Mouse (Mus musculus) heart, adult 2 months (tissue): ENCODE results near the gene Aip. TPM values are rescaled to one million over a fixed set of nuclear protein-coding genes. Genes with fewer than 3 reads are reported as not detected.

Experiments used
- DNase-seq, 2 experiments: peaks; one replicate each; pipeline ENCODE4 v3.0.0; 2021
- H3K27ac ChIP-seq: fragments of 200-600 bp; 2 replicates; pipeline ENCODE4 v1.8.1; 2022
- H3K27me3 ChIP-seq: fragments of 200-500 bp; 2 replicates; pipeline ENCODE4 v1.6.1; 2012; ENCODE audit warnings: mild to moderate bottlenecking, low read length, inconsistent platforms, mixed read lengths; ENCODE audit not compliant: control insufficient read depth, insufficient read depth
- H3K36me3 ChIP-seq: fragments of 200-500 bp; 2 replicates; pipeline ENCODE4 v1.6.1; 2012; ENCODE audit warnings: low read length, inconsistent platforms; ENCODE audit not compliant: control insufficient read depth, insufficient read depth
- H3K4me1 ChIP-seq: fragments of 200-500 bp; 2 replicates; pipeline ENCODE4 v1.6.1; 2011; ENCODE audit warnings: low read length; ENCODE audit not compliant: control insufficient read depth, insufficient read depth
- H3K4me3 ChIP-seq: fragments of 200-600 bp; 2 replicates; pipeline ENCODE4 v1.8.1; 2022
- H3K79me2 ChIP-seq: fragments of 200-500 bp; replicated peaks from 2 replicates; pipeline ENCODE4 v1.6.1; 2012; ENCODE audit warnings: mild to moderate bottlenecking, inconsistent platforms, low read length, moderate library complexity, mixed read lengths; ENCODE audit not compliant: control insufficient read depth, insufficient read depth
- H3K9ac ChIP-seq: fragments of 200-500 bp; 2 replicates; pipeline ENCODE4 v1.6.1; 2012; ENCODE audit warnings: low read depth, mild to moderate bottlenecking, control low read depth, inconsistent platforms, low read length, mixed read lengths
- CTCF ChIP-seq: fragments of 200-600 bp; IDR thresholded peaks from 2 replicates; pipeline ENCODE4 v1.8.1; 2022; ENCODE audit warnings: antibody characterized with exemption, mild to moderate bottlenecking, moderate library complexity
- EP300 ChIP-seq: fragments of 200-500 bp; IDR thresholded peaks from 2 replicates; pipeline ENCODE4 v1.6.1; 2011; ENCODE audit warnings: low read depth, low read length, control low read depth; ENCODE audit not compliant: insufficient read depth
- POLR2A ChIP-seq: fragments of 200-500 bp; IDR thresholded peaks from 2 replicates; pipeline ENCODE4 v1.6.1; 2011; ENCODE audit warnings: mild to moderate bottlenecking, low read depth, low read length, control low read depth; ENCODE audit not compliant: insufficient read depth
- WGBS: fragments of 180-500 bp; shearing (Covaris S2); methylation state at CpG from one replicate; pipeline ENCODE4 v1.1.7; 2018; 5-methylcytosine and 5-hydroxymethylcytosine counted together
- intact Hi-C: fragments of 180-260 bp; cut with DNase I; formaldehyde crosslinking; loops from one replicate; pipeline ENCODE4 v1.15.1; 2025
- polyA plus RNA-seq: library from polyadenylated mRNA; depleted of rRNA; stranded (reverse); fragments of >200 nt; gene quantifications from 2 replicates; pipeline ENCODE4 v1.2.3, GENCODE M21; 2012
- total RNA-seq, 2 experiments: library from RNA; stranded (reverse); gene quantifications; 2 replicates each; pipeline ENCODE4 v1.2.3; 2021

Gene Aip
- total and polyA plus RNA-seq, 3 experiments, result 55.1 to 69.4 (median 60.6) TPM

GRCm38 (mm10) chr19:4154437-4155222, 29.0 kb upstream of the Aip start:
- 63% methylated on average over 13 of the region's 13 CpGs for WGBS
- peaks cover 7% of the 10 kb centered on the region for H3K4me1 ChIP-seq
- DNase-seq, result no peak
- H3K27ac ChIP-seq, result no peak overlapping the region
- TF ChIP-seq CTCF, result no peak
- no peaks in the 10 kb centered on the region for H3K27me3 ChIP-seq
- H3K4me3 ChIP-seq, result no peak overlapping the region
- intact Hi-C loops, result no loop called here
- no peaks in the 10 kb centered on the region for H3K36me3 ChIP-seq
- H3K9ac ChIP-seq, result no peak overlapping the region
- no peaks in the 10 kb centered on the region for H3K79me2 ChIP-seq

DNA sequence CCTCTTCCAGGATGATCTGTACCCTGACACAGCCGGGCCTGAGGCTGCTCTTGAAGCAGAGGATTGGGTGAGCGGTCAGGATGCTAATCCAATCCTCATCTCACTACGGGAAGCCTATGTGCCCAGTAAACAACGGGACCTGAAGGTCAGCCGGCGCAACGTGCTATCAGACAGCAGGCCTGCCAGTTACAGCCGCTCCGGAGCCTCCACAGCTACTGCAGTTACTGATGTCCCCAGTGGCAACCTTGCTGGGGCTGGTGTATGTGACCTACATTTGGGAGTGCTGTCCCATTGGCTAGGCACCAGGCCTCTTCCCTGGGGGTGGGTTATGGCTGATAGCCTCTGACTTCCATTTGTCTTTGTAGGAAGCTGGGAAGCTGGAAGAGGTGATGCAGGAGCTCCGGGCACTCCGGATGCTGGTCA, 27.6 kb upstream of the Aip start, which contains the start of gene Ptprcap:
TSS of gene Ptprcap (plus strand) at position 373 of the 423 bp plus-strand sequence.
- H3K27ac ChIP-seq, result peak within 1 kb of the TSS; percentile 40; the same call in 1 of the 2 replicates
- peaks cover 7% of the 10 kb centered on the region for H3K4me1 ChIP-seq
- no peaks in the 10 kb centered on the region for H3K27me3 ChIP-seq
- no peaks in the 10 kb centered on the region for H3K36me3 ChIP-seq
- no peak within 1 kb of the TSS for H3K4me3 ChIP-seq
- intact Hi-C loops, result no loop called here
- 40% methylated on average over 11 of the region's 11 CpGs for WGBS
- TF ChIP-seq POLR2A (no peak), CTCF (no peak), EP300 (no peak)
- DNase-seq, result peak in 1 of 2 experiments; percentile 57
- no peak within 1 kb of the TSS for H3K9ac ChIP-seq
- H3K79me2 ChIP-seq, result no peaks in the 10 kb centered on the region

DNA sequence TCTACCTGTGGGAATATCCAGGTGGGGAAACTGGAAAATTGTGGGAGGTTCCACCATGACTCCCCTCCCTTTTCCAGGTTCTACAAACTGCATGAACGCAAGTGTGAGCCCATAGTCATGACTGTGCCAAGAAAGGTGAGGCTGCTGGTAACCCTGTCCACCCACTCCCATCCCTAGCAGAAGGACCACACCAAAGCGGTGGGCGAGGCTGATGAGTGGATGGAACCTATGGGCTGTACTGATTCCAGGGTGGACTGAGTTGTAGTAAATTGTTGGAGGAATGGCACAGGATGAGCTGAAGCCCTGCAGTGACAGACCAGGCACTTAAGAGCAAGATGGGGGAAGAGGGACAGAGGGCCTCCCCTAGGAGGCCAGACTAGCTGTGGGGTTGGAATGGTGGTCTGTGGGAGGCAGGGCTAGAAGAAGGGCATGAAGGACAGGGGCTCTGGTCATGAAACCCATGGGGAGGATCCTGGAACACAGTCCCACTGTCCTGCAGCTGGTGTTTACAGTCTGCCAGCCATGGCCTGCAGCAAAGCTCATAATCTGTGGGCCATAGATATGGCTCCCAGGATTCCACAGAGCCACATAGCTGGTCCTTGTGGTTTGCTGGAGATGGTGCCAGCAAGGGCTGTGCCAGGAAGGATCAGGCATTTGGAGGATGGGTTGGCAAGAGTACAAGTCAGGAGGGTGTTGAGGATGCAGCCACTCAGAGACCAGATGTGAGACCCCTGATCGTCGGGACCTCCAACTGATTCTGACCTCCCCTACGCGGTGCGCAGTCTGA, 27.0 kb upstream of the Aip start:
- no peaks in the 10 kb centered on the region for H3K36me3 ChIP-seq
- 80% methylated on average over 8 of the region's 8 CpGs for WGBS
- intact Hi-C loops, result no loop called here
- H3K79me2 ChIP-seq, result no peaks in the 10 kb centered on the region
- H3K4me1 ChIP-seq, result peaks cover 10% of the 10 kb centered on the region
- H3K27me3 ChIP-seq, result no peaks in the 10 kb centered on the region
- H3K4me3 ChIP-seq, result no peak overlapping the region
- H3K27ac ChIP-seq, result peak overlapping the region; percentile 40; the same call in 1 of the 2 replicates
- no peak for DNase-seq
- H3K9ac ChIP-seq, result no peak overlapping the region
- no peak for TF ChIP-seq POLR2A

DNA sequence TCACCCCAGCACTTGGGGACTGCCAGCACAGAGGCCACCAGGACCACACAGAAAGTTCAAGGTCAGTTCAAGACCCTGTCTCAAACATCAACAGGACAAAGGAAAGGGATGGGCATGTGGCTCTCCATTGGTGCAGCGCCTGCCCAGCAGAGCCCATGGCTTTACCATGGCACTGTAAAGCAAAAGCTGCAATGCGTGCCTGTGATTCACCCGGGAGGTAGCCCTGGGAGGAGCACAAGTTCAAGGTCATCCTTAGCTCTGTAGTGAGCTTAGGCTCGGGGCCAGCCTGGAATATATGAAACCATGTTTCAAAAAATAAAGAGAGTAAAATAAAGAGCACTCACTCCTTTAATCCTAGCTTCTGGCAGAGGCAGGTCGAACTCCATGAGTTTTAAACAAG, 26.2 kb upstream of the Aip start:
- no peak for TF ChIP-seq POLR2A
- no peak for TF ChIP-seq CTCF
- TF ChIP-seq EP300, result no peak
- Histone ChIP-seq H3K4me1 (peaks cover 10% of the 10 kb centered on the region), H3K9ac (no peak overlapping the region), H3K27ac (no peak overlapping the region), H3K27me3 (no peaks in the 10 kb centered on the region), H3K36me3 (no peaks in the 10 kb centered on the region), H3K4me3 (no peak overlapping the region), H3K79me2 (no peaks in the 10 kb centered on the region)
- 88% methylated on average over 5 of the region's 5 CpGs for WGBS
- intact Hi-C loops, result no loop called here
- DNase-seq, result no peak

DNA sequence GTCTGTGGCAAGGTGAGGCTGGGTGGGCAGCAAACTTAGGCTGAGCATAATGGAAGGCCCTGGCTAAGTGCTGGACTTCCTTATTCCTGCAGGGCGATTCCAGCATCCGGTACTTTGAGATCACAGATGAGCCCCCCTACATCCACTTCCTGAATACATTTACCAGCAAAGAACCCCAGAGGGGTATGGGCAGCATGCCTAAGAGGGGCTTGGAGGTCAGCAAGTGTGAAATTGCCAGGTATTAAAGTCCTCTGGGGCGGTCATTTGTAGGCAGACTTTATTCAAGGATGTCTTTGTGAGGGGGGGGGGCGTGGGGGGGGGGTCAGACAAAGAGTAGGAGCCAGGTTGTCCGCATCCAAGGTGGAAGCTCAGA, 25.8 kb upstream of the Aip start:
- H3K79me2 ChIP-seq, result no peaks in the 10 kb centered on the region
- intact Hi-C loops, result no loop called here
- 67% methylated on average over 5 of the region's 5 CpGs for WGBS
- no peak overlapping the region for H3K27ac ChIP-seq
- no peak overlapping the region for H3K4me3 ChIP-seq
- no peaks in the 10 kb centered on the region for H3K36me3 ChIP-seq
- TF ChIP-seq CTCF (no peak), EP300 (no peak), POLR2A (no peak)
- H3K27me3 ChIP-seq, result no peaks in the 10 kb centered on the region
- no peak overlapping the region for H3K9ac ChIP-seq
- H3K4me1 ChIP-seq, result peaks cover 10% of the 10 kb centered on the region
- DNase-seq, result no peak
